Mouse (Mus musculus) CH12.LX (cell line): ENCODE results near the gene Mctp1.

Experiments
- CTCF ChIP-seq, 2 experiments: IDR thresholded peaks in 1 of 2; conservative IDR thresholded peaks in 1 of 2; 2 replicates each; pipeline ENCODE4 v1.5.1; 2011 to 2012; ENCODE audit warnings: low read depth in 2 of 2, low read length in 2 of 2, improper control_type of control experiment in 1 of 2, inconsistent platforms in 1 of 2, mild to moderate bottlenecking in 1 of 2, moderate library complexity in 1 of 2
- ETS1 ChIP-seq: conservative IDR thresholded peaks from 2 replicates; pipeline ENCODE4 v1.6.1; 2012; ENCODE audit warnings: low read depth, mild to moderate bottlenecking, inconsistent platforms, low read length, improper control_type of control experiment, moderate library complexity
- HCFC1 ChIP-seq: IDR thresholded peaks from 2 replicates; pipeline ENCODE4 v1.6.1; 2012; ENCODE audit warnings: low read depth, mild to moderate bottlenecking, inconsistent platforms, low read length, improper control_type of control experiment
- MAX ChIP-seq: IDR thresholded peaks from 2 replicates; pipeline ENCODE4 v1.6.1; 2011; ENCODE audit warnings: low read length, improper control_type of control experiment
- MXI1 ChIP-seq: IDR thresholded peaks from 2 replicates; pipeline ENCODE4 v1.6.1; 2011; ENCODE audit warnings: mild to moderate bottlenecking, low read depth, low read length, improper control_type of control experiment
- POLR2A ChIP-seq: IDR thresholded peaks from 2 replicates; pipeline ENCODE4 v1.6.1; 2011; ENCODE audit warnings: low read depth, mild to moderate bottlenecking, improper control_type of control experiment, low read length
- RAD21 ChIP-seq: IDR thresholded peaks from 2 replicates; pipeline ENCODE4 v1.6.1; 2011; ENCODE audit warnings: low read depth, mild to moderate bottlenecking, low read length, improper control_type of control experiment, moderate library complexity
- RCOR1 ChIP-seq: conservative IDR thresholded peaks from 2 replicates; pipeline ENCODE4 v1.6.1; 2012; ENCODE audit warnings: low read depth, mild to moderate bottlenecking, inconsistent platforms, low read length, improper control_type of control experiment
- TCF12 ChIP-seq: IDR thresholded peaks from 2 replicates; pipeline ENCODE4 v1.6.1; 2014; ENCODE audit warnings: low read depth, mild to moderate bottlenecking, inconsistent platforms, low read length, improper control_type of control experiment

GRCm38 (mm10) chr13:77002628-77003027, 618.3 kb downstream of the Mctp1 start:
- TF ChIP-seq MAX (no peak), RCOR1 (no peak), CTCF (conservative IDR thresholded peaks at IDR 0.05 in 1 of 2, IDR thresholded peaks at IDR 0.05 in 1 of 2; ENCODE audit: low read depth in 2 of 2, low read length in 2 of 2) (no peak), POLR2A (no peak), TCF12 (no peak), RAD21 (no peak), MXI1 (no peak), HCFC1 (no peak), ETS1 (no peak)
